Comparison of ENCODE assay signal across 8 mouse cellular contexts in the genomic region with DNA sequence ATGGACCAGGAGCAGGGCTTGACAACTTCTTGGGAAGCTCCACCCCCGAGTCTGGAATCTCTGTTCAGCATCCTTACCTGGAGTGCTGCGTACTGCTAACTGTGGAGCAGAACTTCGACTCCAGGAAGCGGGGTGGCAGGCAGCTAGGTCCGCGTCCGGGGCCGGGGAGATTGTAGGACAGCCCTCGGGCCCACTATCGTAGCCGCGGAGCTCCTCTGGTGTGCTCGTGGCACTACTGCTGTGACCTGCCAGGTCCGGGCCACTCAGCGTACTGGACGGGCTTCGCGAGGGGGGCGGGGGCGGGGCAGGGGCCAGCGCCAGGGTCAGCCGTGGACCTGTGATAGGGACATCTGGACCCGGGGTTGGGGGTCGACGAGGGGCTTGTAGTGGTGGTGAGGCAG. TPM values are rescaled to one million over a fixed set of nuclear protein-coding genes. Genes with fewer than 3 reads are reported as not detected.
DNase-seq lines count a peak whose midpoint lies in the region; ATAC-seq and TF ChIP-seq lines count a peak whose summit lies in the region.
"Had no signal": no experiment of that assay in that cellular context is flagged by ENCODE, and none has a peak within 500 bp of the region (broad histone marks: within the 10 kb centered on the region; RNA-seq: fewer than 3 reads in every experiment).

No protein-coding gene starts in this region.

- H3K27me3 ChIP-seq in spleen, adult 2 months (ENCODE audit: control insufficient read depth, insufficient read depth, low read length): peaks cover 13% of the 10 kb centered on the region
- H3K27me3 ChIP-seq in embryonic facial prominence, embryonic 10.5 days (replicated peaks; ENCODE audit: low read depth, poor library complexity, severe bottlenecking): peaks cover 95% of the 10 kb centered on the region
- H3K27me3 ChIP-seq in intestine, embryonic 15.5 days (replicated peaks): peaks cover 22% of the 10 kb centered on the region

- no peak for TF ChIP-seq POLR2A in spleen, adult 2 months (IDR thresholded peaks at IDR 0.05; ENCODE audit: low read depth, low read length)

- peaks cover 14% of the 10 kb centered on the region for H3K4me1 ChIP-seq in spleen, adult 2 months (ENCODE audit: control insufficient read depth, insufficient read depth, insufficient read length)
- peaks cover 47% of the 10 kb centered on the region for H3K4me1 ChIP-seq in embryonic facial prominence, embryonic 10.5 days
- peaks cover 45% of the 10 kb centered on the region for H3K4me1 ChIP-seq in intestine, embryonic 15.5 days (replicated peaks)

- peak; percentile 16 for ATAC-seq in intestine, embryonic 15.5 days
- peak; percentile 24 for ATAC-seq in megakaryocyte, adult 5-6 weeks (ENCODE audit: poor library complexity, severe bottlenecking)

- DNase-seq in spleen, adult 2 months (ENCODE audit: low read depth in 1 of 2, low spot score in 2 of 2): no peak
- DNase-seq in spleen, adult 12 weeks (ENCODE audit: low spot score): no peak
- DNase-seq in embryonic facial prominence, embryonic 10.5 days (ENCODE audit: low spot score): peak; percentile 63
- no peak for DNase-seq in frontal cortex, postnatal 10 days (ENCODE audit: low spot score in 2 of 2)
- DNase-seq in thymus, postnatal 25 days: no peak

- WGBS in spleen, adult 2 months: 1% methylated on average over 25 of the region's 25 CpGs
- WGBS in embryonic facial prominence, embryonic 10.5 days: 1% methylated on average over 25 of the region's 25 CpGs
- WGBS in intestine, embryonic 15.5 days: 1% methylated on average over 25 of the region's 25 CpGs

- peak overlapping the region; percentile 56 for H3K9ac ChIP-seq in intestine, embryonic 15.5 days

- peak overlapping the region; percentile 45; the same call in 1 of the 2 replicates for H3K4me3 ChIP-seq in spleen, adult 2 months (ENCODE audit: extremely low read depth, insufficient read depth, insufficient read length)
- H3K4me3 ChIP-seq in embryonic facial prominence, embryonic 10.5 days: peak overlapping the region; percentile 58
- peak overlapping the region; percentile 47 for H3K4me3 ChIP-seq in intestine, embryonic 15.5 days (replicated peaks)

- peaks cover 6% of the 10 kb centered on the region for H3K9me3 ChIP-seq in embryonic facial prominence, embryonic 10.5 days
- no peaks in the 10 kb centered on the region for H3K9me3 ChIP-seq in intestine, embryonic 15.5 days

- no peaks in the 10 kb centered on the region for H3K36me3 ChIP-seq in spleen, adult 2 months (ENCODE audit: control insufficient read depth, insufficient read depth, low read length)
- peaks cover 20% of the 10 kb centered on the region for H3K36me3 ChIP-seq in embryonic facial prominence, embryonic 10.5 days (replicated peaks)
- H3K36me3 ChIP-seq in intestine, embryonic 15.5 days: peaks cover 9% of the 10 kb centered on the region; the same call in 1 of the 2 replicates

- H3K4me2 ChIP-seq in intestine, embryonic 15.5 days (replicated peaks): peak overlapping the region; percentile 96

- no peak for TF ChIP-seq CTCF in spleen, adult 2 months (IDR thresholded peaks at IDR 0.05; ENCODE audit: extremely low read depth, insufficient read depth, insufficient read length, insufficient replicate concordance)

- H3K27ac ChIP-seq in spleen, adult 2 months (ENCODE audit: insufficient read depth, low read length): no peak overlapping the region
- H3K27ac ChIP-seq in embryonic facial prominence, embryonic 10.5 days (replicated peaks): peak overlapping the region; percentile 70; the same call in 1 of the 2 replicates
- 0 out of 2 replicates have a peak overlapping the region, but pooled peaks have one; percentile 56 for H3K27ac ChIP-seq in intestine, embryonic 15.5 days

RNA-seq across cellular contexts. Expression of gene Prr36, which starts 4.5 kb away (rescaled TPM):
- polyA plus RNA-seq in spleen, adult 2 months (2012; rRNA removed): 0.14 and 0.16 TPM in 2 replicates
- polyA plus RNA-seq in embryonic facial prominence, embryonic 10.5 days (2016; fragmentation: Nextera tagmentation; extraction: Ambion mirVana): 5.7 and 7.2 TPM in 2 replicates
- 3.9 and 4.3 TPM in 2 replicates for polyA plus RNA-seq in intestine, embryonic 15.5 days (2015; fragmentation: Nextera tagmentation; extraction: Ambion mirVana)
- total RNA-seq in megakaryocyte, adult 5-6 weeks (2015): 0.09 and 0.14 TPM in 2 replicates
- total RNA-seq in megakaryocyte, adult 5-6 weeks (2017): not detected in 2 replicates

RNA-seq across cellular contexts. Expression of gene Lrrc8e, which starts 13.8 kb away (rescaled TPM):
- polyA plus RNA-seq in spleen, adult 2 months (2012; rRNA removed): 0.02 and 0.06 TPM in 2 replicates
- 0.49 and 0.56 TPM in 2 replicates for polyA plus RNA-seq in embryonic facial prominence, embryonic 10.5 days (2016; fragmentation: Nextera tagmentation; extraction: Ambion mirVana)
- 2.2 and 2.8 TPM in 2 replicates for polyA plus RNA-seq in intestine, embryonic 15.5 days (2015; fragmentation: Nextera tagmentation; extraction: Ambion mirVana)
- total RNA-seq in megakaryocyte, adult 5-6 weeks (2015): not detected in 2 replicates
- not detected in 2 replicates for total RNA-seq in megakaryocyte, adult 5-6 weeks (2017)
- total RNA-seq: hematopoietic stem cell, adult 5-6 weeks had no signal

RNA-seq across cellular contexts. Expression of gene Map2k7, which starts 25.7 kb away (rescaled TPM):
- polyA plus RNA-seq in spleen, adult 2 months (2012; rRNA removed): 24.9 and 28.7 TPM in 2 replicates
- polyA plus RNA-seq in embryonic facial prominence, embryonic 10.5 days (2016; fragmentation: Nextera tagmentation; extraction: Ambion mirVana): 31.0 and 32.8 TPM in 2 replicates
- polyA plus RNA-seq in intestine, embryonic 15.5 days (2015; fragmentation: Nextera tagmentation; extraction: Ambion mirVana): 24.1 and 25.3 TPM in 2 replicates
- 24.6 and 32.4 TPM in 2 replicates for total RNA-seq in megakaryocyte, adult 5-6 weeks (2015)
- 27.1 and 32.4 TPM in 2 replicates for total RNA-seq in megakaryocyte, adult 5-6 weeks (2017)

RNA-seq across cellular contexts. Expression of gene Gm49320, which starts 25.9 kb away (rescaled TPM):
- polyA plus RNA-seq in spleen, adult 2 months (2012; rRNA removed): 0.63 and 1.2 TPM in 2 replicates
- 0.44 and 0.85 TPM in 2 replicates for polyA plus RNA-seq in embryonic facial prominence, embryonic 10.5 days (2016; fragmentation: Nextera tagmentation; extraction: Ambion mirVana)
- polyA plus RNA-seq in intestine, embryonic 15.5 days (2015; fragmentation: Nextera tagmentation; extraction: Ambion mirVana): 0.34 and 0.87 TPM in 2 replicates
- not detected in 2 replicates for total RNA-seq in megakaryocyte, adult 5-6 weeks (2015)
- total RNA-seq in megakaryocyte, adult 5-6 weeks (2017): 0.12 TPM in 1 of 2 replicates, not detected in the other
- total RNA-seq: hematopoietic stem cell, adult 5-6 weeks had no signal

RNA-seq across cellular contexts. Expression of gene Tgfbr3l, which starts 35.2 kb away (rescaled TPM):
- 13.9 and 25.2 TPM in 2 replicates for polyA plus RNA-seq in spleen, adult 2 months (2012; rRNA removed)
- 4.4 and 5.2 TPM in 2 replicates for polyA plus RNA-seq in embryonic facial prominence, embryonic 10.5 days (2016; fragmentation: Nextera tagmentation; extraction: Ambion mirVana)
- 2.3 and 3.0 TPM in 2 replicates for polyA plus RNA-seq in intestine, embryonic 15.5 days (2015; fragmentation: Nextera tagmentation; extraction: Ambion mirVana)
- 1.5 and 2.1 TPM in 2 replicates for total RNA-seq in megakaryocyte, adult 5-6 weeks (2015)
- 0.44 and 2.5 TPM in 2 replicates for total RNA-seq in megakaryocyte, adult 5-6 weeks (2017)
